Mouse (Mus musculus): Measurements from ENCODE around the gene Atg10. TPM values are rescaled to one million over a fixed set of nuclear protein-coding genes. Genes with fewer than 3 reads are reported as not detected.
A peak's percentile ranks its signal among the peaks of the same experiment; 100 is the strongest.

Gene Atg10
- polyA plus RNA-seq, 1 experiment = 11.1 TPM

- 80% methylated on average over 1 of the region's 1 CpGs for WGBS
- DNase-seq = peak in 1 of 2 experiments; percentile 21
- H3K4me3 ChIP-seq (replicated peaks; ENCODE audit: insufficient read depth, low read depth, low read length) = peak overlapping the region; percentile 6
- H3K27me3 ChIP-seq (ENCODE audit: control insufficient read depth, insufficient read depth, low read length) = no peaks in the 10 kb centered on the region
- TF ChIP-seq CTCF (IDR thresholded peaks at IDR 0.05; ENCODE audit: borderline replicate concordance, insufficient read depth, low read depth, low read length) (no peak), POLR2A (IDR thresholded peaks at IDR 0.05; ENCODE audit: borderline replicate concordance, insufficient read depth, low read length) (no peak)
- no peaks in the 10 kb centered on the region for H3K4me1 ChIP-seq (ENCODE audit: control insufficient read depth, insufficient read depth, low read length)
- no peak overlapping the region for H3K27ac ChIP-seq (ENCODE audit: insufficient read depth, low read length)
Observed at GRCm38 (mm10) chr13:91223063-91223462, 705 bp downstream of the Atg10 start.

DNA sequence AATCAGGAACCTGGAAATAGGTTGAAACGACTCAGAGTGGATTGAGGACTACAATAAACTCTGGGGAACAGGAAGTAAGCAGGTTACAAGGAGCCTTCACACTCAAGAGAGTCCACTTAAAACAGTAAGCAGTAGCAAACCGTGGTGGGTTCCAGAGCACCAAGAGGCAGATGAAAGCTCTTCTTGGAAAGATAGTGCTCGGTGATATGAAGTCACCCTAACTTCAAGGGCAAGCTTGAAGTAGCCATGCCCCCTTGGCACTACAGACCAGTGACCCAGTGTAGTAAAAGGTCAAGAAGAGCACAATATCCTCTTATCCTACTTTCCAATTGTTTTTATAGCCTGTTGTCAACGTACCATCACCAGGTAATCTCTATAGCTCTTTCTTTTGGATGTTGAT lies 2.1 kb downstream of the Atg10 start:
- H3K27ac ChIP-seq (ENCODE audit: insufficient read depth, low read length) = no peak overlapping the region
- 91% methylated on average over 4 of the region's 4 CpGs for WGBS
- H3K4me3 ChIP-seq (replicated peaks; ENCODE audit: insufficient read depth, low read depth, low read length) = no peak overlapping the region

GRCm38 (mm10) chr13:91217691-91218090 lies 6.1 kb downstream of the Atg10 start:
- WGBS = 91% methylated on average over 2 of the region's 2 CpGs
- no peak for TF ChIP-seq CTCF (IDR thresholded peaks at IDR 0.05; ENCODE audit: borderline replicate concordance, insufficient read depth, low read depth, low read length)
- TF ChIP-seq POLR2A (IDR thresholded peaks at IDR 0.05; ENCODE audit: borderline replicate concordance, insufficient read depth, low read length) = no peak
- H3K4me3 ChIP-seq (replicated peaks; ENCODE audit: insufficient read depth, low read depth, low read length) = no peak overlapping the region
- H3K27me3 ChIP-seq (ENCODE audit: control insufficient read depth, insufficient read depth, low read length) = no peaks in the 10 kb centered on the region
- no peak overlapping the region for H3K27ac ChIP-seq (ENCODE audit: insufficient read depth, low read length)
- DNase-seq = no peak
- no peaks in the 10 kb centered on the region for H3K4me1 ChIP-seq (ENCODE audit: control insufficient read depth, insufficient read depth, low read length)

More for the DNA sequence above, 2.1 kb downstream of the Atg10 start:
- TF ChIP-seq CTCF (IDR thresholded peaks at IDR 0.05; ENCODE audit: borderline replicate concordance, insufficient read depth, low read depth, low read length) = no peak
- no peak for TF ChIP-seq POLR2A (IDR thresholded peaks at IDR 0.05; ENCODE audit: borderline replicate concordance, insufficient read depth, low read length)
- no peaks in the 10 kb centered on the region for H3K27me3 ChIP-seq (ENCODE audit: control insufficient read depth, insufficient read depth, low read length)
- no peak for DNase-seq
- H3K4me1 ChIP-seq (ENCODE audit: control insufficient read depth, insufficient read depth, low read length) = no peaks in the 10 kb centered on the region

DNA sequence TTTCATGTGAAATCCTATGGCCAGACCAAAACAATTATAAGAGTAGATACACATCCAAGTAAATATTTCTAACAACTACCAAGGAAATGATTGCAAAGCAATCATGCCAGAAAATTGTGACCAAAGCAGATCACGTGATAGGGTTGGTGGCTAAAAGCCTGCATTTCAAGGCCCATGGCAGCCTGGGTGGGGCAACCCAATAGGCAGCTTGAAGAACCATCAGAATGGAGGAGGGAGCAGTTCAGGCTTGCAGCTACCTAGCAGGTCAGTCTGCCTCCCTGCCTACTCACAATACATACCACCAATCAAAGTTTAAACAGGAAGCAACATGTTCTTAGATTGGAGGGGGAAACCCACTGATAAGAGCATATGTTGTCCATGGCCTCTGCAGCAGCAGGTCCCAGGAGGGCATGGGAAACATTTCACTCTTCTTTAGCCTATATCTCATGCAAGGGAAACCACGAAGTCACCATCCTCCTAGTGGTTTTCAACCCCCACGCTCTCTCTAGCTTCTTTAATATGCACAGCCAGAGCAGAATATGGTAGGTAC lies 7.0 kb downstream of the Atg10 start:
- 86% methylated on average over 3 of the region's 3 CpGs for WGBS
- no peak overlapping the region for H3K4me3 ChIP-seq (replicated peaks; ENCODE audit: insufficient read depth, low read depth, low read length)
- no peak for DNase-seq
- no peaks in the 10 kb centered on the region for H3K4me1 ChIP-seq (ENCODE audit: control insufficient read depth, insufficient read depth, low read length)
- no peak for TF ChIP-seq CTCF (IDR thresholded peaks at IDR 0.05; ENCODE audit: borderline replicate concordance, insufficient read depth, low read depth, low read length)
- TF ChIP-seq POLR2A (IDR thresholded peaks at IDR 0.05; ENCODE audit: borderline replicate concordance, insufficient read depth, low read length) = no peak
- H3K27ac ChIP-seq (ENCODE audit: insufficient read depth, low read length) = no peak overlapping the region
- no peaks in the 10 kb centered on the region for H3K27me3 ChIP-seq (ENCODE audit: control insufficient read depth, insufficient read depth, low read length)

DNA sequence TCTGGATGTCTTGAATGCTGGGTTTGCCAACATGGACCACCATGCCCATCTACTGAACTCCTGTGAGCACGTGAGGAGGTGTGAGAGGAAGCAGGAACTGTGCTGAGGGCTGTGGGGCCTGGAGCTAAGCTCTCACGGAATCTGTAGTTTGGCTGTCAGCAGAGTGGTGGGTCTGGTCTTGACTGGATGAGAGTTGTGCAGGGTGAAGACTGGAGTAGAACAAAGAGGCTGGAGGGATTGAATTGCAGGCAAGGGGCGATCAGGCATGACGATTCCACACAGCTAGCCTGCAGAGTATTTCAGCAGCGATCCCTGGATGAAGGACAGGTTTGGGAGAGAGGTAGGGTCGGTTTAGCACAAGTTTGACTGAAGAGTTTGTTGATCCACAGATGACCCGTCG lies 10.8 kb downstream of the Atg10 start:
- TF ChIP-seq CTCF (IDR thresholded peaks at IDR 0.05; ENCODE audit: borderline replicate concordance, insufficient read depth, low read depth, low read length) (no peak), POLR2A (IDR thresholded peaks at IDR 0.05; ENCODE audit: borderline replicate concordance, insufficient read depth, low read length) (no peak)
- no peak for DNase-seq
- H3K27me3 ChIP-seq (ENCODE audit: control insufficient read depth, insufficient read depth, low read length) = no peaks in the 10 kb centered on the region
- no peak overlapping the region for H3K27ac ChIP-seq (ENCODE audit: insufficient read depth, low read length)
- no peaks in the 10 kb centered on the region for H3K4me1 ChIP-seq (ENCODE audit: control insufficient read depth, insufficient read depth, low read length)
- no peak overlapping the region for H3K4me3 ChIP-seq (replicated peaks; ENCODE audit: insufficient read depth, low read depth, low read length)
- 54% methylated on average over 8 of the region's 8 CpGs for WGBS

- H3K4me1 ChIP-seq (ENCODE audit: control insufficient read depth, insufficient read depth, low read length) = no peaks in the 10 kb centered on the region
- H3K27me3 ChIP-seq (ENCODE audit: control insufficient read depth, insufficient read depth, low read length) = no peaks in the 10 kb centered on the region
- no peak for DNase-seq
- no peak overlapping the region for H3K27ac ChIP-seq (ENCODE audit: insufficient read depth, low read length)
- TF ChIP-seq POLR2A (IDR thresholded peaks at IDR 0.05; ENCODE audit: borderline replicate concordance, insufficient read depth, low read length) (no peak), CTCF (IDR thresholded peaks at IDR 0.05; ENCODE audit: borderline replicate concordance, insufficient read depth, low read depth, low read length) (no peak)
- WGBS = 86% methylated on average over 5 of the region's 5 CpGs
- H3K4me3 ChIP-seq (replicated peaks; ENCODE audit: insufficient read depth, low read depth, low read length) = no peak overlapping the region
Observed at GRCm38 (mm10) chr13:91206237-91206636, 17.5 kb downstream of the Atg10 start.

- TF ChIP-seq POLR2A (IDR thresholded peaks at IDR 0.05; ENCODE audit: borderline replicate concordance, insufficient read depth, low read length) (no peak), CTCF (IDR thresholded peaks at IDR 0.05; ENCODE audit: borderline replicate concordance, insufficient read depth, low read depth, low read length) (no peak)
- Histone ChIP-seq H3K4me1 (ENCODE audit: control insufficient read depth, insufficient read depth, low read length) (no peaks in the 10 kb centered on the region), H3K4me3 (replicated peaks; ENCODE audit: insufficient read depth, low read depth, low read length) (no peak overlapping the region), H3K27ac (ENCODE audit: insufficient read depth, low read length) (no peak overlapping the region), H3K27me3 (ENCODE audit: control insufficient read depth, insufficient read depth, low read length) (no peaks in the 10 kb centered on the region)
- WGBS = 67% methylated on average over 7 of the region's 7 CpGs
- DNase-seq = no peak
Observed at GRCm38 (mm10) chr13:91202564-91202963, 21.2 kb downstream of the Atg10 start.

GRCm38 (mm10) chr13:91187378-91188234 lies 36.2 kb downstream of the Atg10 start:
- H3K27me3 ChIP-seq (ENCODE audit: control insufficient read depth, insufficient read depth, low read length) = no peaks in the 10 kb centered on the region
- no peak for DNase-seq
- H3K4me3 ChIP-seq (replicated peaks; ENCODE audit: insufficient read depth, low read depth, low read length) = no peak overlapping the region
- no peaks in the 10 kb centered on the region for H3K4me1 ChIP-seq (ENCODE audit: control insufficient read depth, insufficient read depth, low read length)
- 91% methylated on average over 13 of the region's 13 CpGs for WGBS
- TF ChIP-seq POLR2A (IDR thresholded peaks at IDR 0.05; ENCODE audit: borderline replicate concordance, insufficient read depth, low read length) = no peak
- TF ChIP-seq CTCF (IDR thresholded peaks at IDR 0.05; ENCODE audit: borderline replicate concordance, insufficient read depth, low read depth, low read length) = no peak
- H3K27ac ChIP-seq (ENCODE audit: insufficient read depth, low read length) = no peak overlapping the region

All from cerebellum, adult 2 months (tissue).